ENCODE assay signal across 15 mouse cellular contexts in the genomic region with DNA sequence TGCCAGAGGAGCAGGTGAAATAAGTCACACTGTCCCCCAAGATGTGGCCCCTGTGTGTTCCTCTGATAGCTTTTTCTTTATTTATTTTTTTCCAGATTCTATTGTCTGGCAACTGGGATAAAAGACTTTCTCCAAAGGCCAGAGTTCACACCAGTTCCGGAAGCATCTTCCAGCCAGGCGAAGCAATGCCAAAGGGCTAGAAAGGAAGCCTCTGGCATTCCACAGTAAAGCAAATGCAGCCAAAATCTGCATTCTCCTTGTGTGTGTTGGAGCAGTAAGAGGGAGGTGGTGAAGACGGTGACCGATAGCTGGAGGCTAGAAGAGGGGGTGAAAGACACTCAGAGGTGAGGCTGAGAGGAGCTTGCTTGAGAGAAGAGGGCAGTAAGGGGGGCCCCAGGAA.
"Had no signal": no experiment of that assay in that cellular context is flagged by ENCODE, and none has a peak within 500 bp of the region (broad histone marks: within the 10 kb centered on the region; RNA-seq: fewer than 3 reads in every experiment).

No protein-coding gene starts in this region.

- H3K27me3 ChIP-seq: neural tube, embryonic 15.5 days; stomach, embryonic 15.5 days had no signal

- H3K9ac ChIP-seq: neural tube, embryonic 15.5 days; stomach, embryonic 15.5 days had no signal

- H3K9me3 ChIP-seq: neural tube, embryonic 15.5 days; stomach, embryonic 15.5 days had no signal

- H3K36me3 ChIP-seq: neural tube, embryonic 15.5 days; stomach, embryonic 15.5 days had no signal

- H3K4me1 ChIP-seq: neural tube, embryonic 15.5 days had no signal

- H3K4me2 ChIP-seq: neural tube, embryonic 15.5 days; stomach, embryonic 15.5 days had no signal

- DNase-seq: retina, postnatal 1 day; right cerebral cortex, adult 18-20 months; right cerebral cortex, postnatal 14 days; right cerebral cortex, postnatal 25 days; right cerebral cortex, postnatal 4 days; spleen, adult 18-20 months; thymus, adult 18-20 months; thymus, adult 2 months; thymus, postnatal 14 days; thymus, postnatal 25 days; thymus, postnatal 36 days; thymus, postnatal 4 days had no signal

- H3K27ac ChIP-seq: neural tube, embryonic 15.5 days; stomach, embryonic 15.5 days; stomach, postnatal 0 days had no signal

- H3K4me3 ChIP-seq: neural tube, embryonic 15.5 days; stomach, embryonic 15.5 days had no signal
